Mouse (Mus musculus) ES-Bruce4 (cell line): ENCODE results near the gene Mdfi. TPM values are rescaled to one million over a fixed set of nuclear protein-coding genes. Genes with fewer than 3 reads are reported as not detected.
A peak's percentile ranks its signal among the peaks of the same experiment; 100 is the strongest.

Source experiments
- H3K27ac ChIP-seq: 2 replicates; pipeline ENCODE4 v1.5.1; 2012; ENCODE audit warnings: low read length, inconsistent platforms; ENCODE audit not compliant: insufficient read depth
- H3K27me3 ChIP-seq: 2 replicates; pipeline ENCODE4 v1.6.1; 2012; ENCODE audit warnings: mild to moderate bottlenecking, low read length, inconsistent platforms; ENCODE audit not compliant: control insufficient read depth, poor library complexity, insufficient read depth, severe bottlenecking
- H3K36me3 ChIP-seq: 2 replicates; pipeline ENCODE4 v1.6.1; 2012; ENCODE audit warnings: inconsistent platforms, mild to moderate bottlenecking, low read length, moderate library complexity; ENCODE audit not compliant: control insufficient read depth, poor library complexity, insufficient read depth, severe bottlenecking
- H3K4me1 ChIP-seq: one replicate; pipeline ENCODE4 v1.8.1; 2011; ENCODE audit warnings: low read length; ENCODE audit not compliant: control insufficient read depth, insufficient read depth
- H3K4me3 ChIP-seq: 2 replicates; pipeline ENCODE4 v1.5.1; 2011; ENCODE audit warnings: low read depth, mild to moderate bottlenecking, low read length
- H3K9ac ChIP-seq: 2 replicates; pipeline ENCODE4 v1.6.1; 2012; ENCODE audit warnings: low read depth, mild to moderate bottlenecking, inconsistent platforms; ENCODE audit not compliant: poor library complexity, severe bottlenecking
- H3K9me3 ChIP-seq: replicated peaks from 2 replicates; pipeline ENCODE4 v1.6.1; 2012; ENCODE audit warnings: mild to moderate bottlenecking, low read length, inconsistent platforms; ENCODE audit not compliant: control insufficient read depth, poor library complexity, insufficient read depth, severe bottlenecking
- CTCF ChIP-seq: IDR thresholded peaks from one replicate; pipeline ENCODE4 v1.8.1; 2011; ENCODE audit warnings: low read depth, low read length
- EP300 ChIP-seq: IDR thresholded peaks from 2 replicates; pipeline ENCODE4 v1.6.1; 2011; ENCODE audit warnings: low read depth, low read length; ENCODE audit not compliant: insufficient read depth
- POLR2A ChIP-seq: IDR thresholded peaks from one replicate; pipeline ENCODE4 v1.8.1; 2011; ENCODE audit warnings: low read length; ENCODE audit not compliant: insufficient read depth
- polyA plus RNA-seq: library from polyadenylated mRNA; stranded (reverse); fragments of >200 nt; gene quantifications from 2 replicates; pipeline ENCODE4 v1.2.4, GENCODE M21; 2011; ENCODE audit warnings: low read depth; ENCODE audit not compliant: missing spikeins, insufficient read depth, insufficient read length

Gene Mdfi
- polyA plus RNA-seq, 1 experiment = 22.3 TPM

- TF ChIP-seq EP300 (no peak), CTCF (peak; percentile 35), POLR2A (no peak)
Measured at GRCm38 (mm10) chr17:47803662-47804061, 30.8 kb downstream of the Mdfi start.

GRCm38 (mm10) chr17:47802806-47803205, 31.7 kb downstream of the Mdfi start:
- Histone ChIP-seq H3K9ac (no peak overlapping the region), H3K4me1 (no peaks in the 10 kb centered on the region), H3K27ac (no peak overlapping the region), H3K4me3 (no peak overlapping the region), H3K9me3 (no peaks in the 10 kb centered on the region), H3K36me3 (no peaks in the 10 kb centered on the region), H3K27me3 (no peaks in the 10 kb centered on the region)
- TF ChIP-seq CTCF (no peak), POLR2A (no peak), EP300 (no peak)

More at GRCm38 (mm10) chr17:47803662-47804061, 30.8 kb downstream of the Mdfi start:
- Histone ChIP-seq H3K4me1 (no peaks in the 10 kb centered on the region), H3K27ac (no peak overlapping the region), H3K27me3 (no peaks in the 10 kb centered on the region), H3K9me3 (no peaks in the 10 kb centered on the region), H3K36me3 (no peaks in the 10 kb centered on the region), H3K9ac (no peak overlapping the region), H3K4me3 (no peak overlapping the region)

- Histone ChIP-seq H3K9ac (no peak overlapping the region), H3K27ac (no peak overlapping the region), H3K9me3 (no peaks in the 10 kb centered on the region), H3K4me1 (peaks cover 4% of the 10 kb centered on the region), H3K4me3 (no peak overlapping the region), H3K27me3 (no peaks in the 10 kb centered on the region), H3K36me3 (no peaks in the 10 kb centered on the region)
- TF ChIP-seq EP300 = no peak
- TF ChIP-seq POLR2A = no peak
- TF ChIP-seq CTCF = no peak
Measured at GRCm38 (mm10) chr17:47797383-47797782, 37.1 kb downstream of the Mdfi start.

- Histone ChIP-seq H3K4me3 (no peak overlapping the region), H3K36me3 (no peaks in the 10 kb centered on the region), H3K9ac (no peak overlapping the region), H3K9me3 (no peaks in the 10 kb centered on the region), H3K27me3 (no peaks in the 10 kb centered on the region), H3K4me1 (peaks cover 4% of the 10 kb centered on the region), H3K27ac (no peak overlapping the region)
- peak; percentile 66 for TF ChIP-seq CTCF
- TF ChIP-seq POLR2A = no peak
Measured at GRCm38 (mm10) chr17:47796968-47797367, 37.5 kb downstream of the Mdfi start.

- TF ChIP-seq CTCF (no peak), POLR2A (no peak), EP300 (no peak)
- Histone ChIP-seq H3K4me1 (peaks cover 4% of the 10 kb centered on the region), H3K9ac (no peak overlapping the region), H3K36me3 (no peaks in the 10 kb centered on the region), H3K9me3 (no peaks in the 10 kb centered on the region), H3K4me3 (no peak overlapping the region), H3K27me3 (no peaks in the 10 kb centered on the region), H3K27ac (no peak overlapping the region)
Measured at GRCm38 (mm10) chr17:47796156-47796816, 38.2 kb downstream of the Mdfi start.

- no peak overlapping the region for H3K27ac ChIP-seq
- no peaks in the 10 kb centered on the region for H3K36me3 ChIP-seq
- H3K27me3 ChIP-seq = no peaks in the 10 kb centered on the region
- H3K9me3 ChIP-seq = no peaks in the 10 kb centered on the region
- H3K9ac ChIP-seq = no peak overlapping the region
- TF ChIP-seq EP300 = no peak
- peak; percentile 95 for TF ChIP-seq CTCF
- no peak overlapping the region for H3K4me3 ChIP-seq
- H3K4me1 ChIP-seq = peaks cover 4% of the 10 kb centered on the region
Measured at GRCm38 (mm10) chr17:47795446-47795845, 39.0 kb downstream of the Mdfi start.
